Mouse (Mus musculus): ENCODE data around the gene C8a.
A peak's percentile ranks its signal among the peaks of the same experiment; 100 is the strongest.

The C8a gene

GRCm38 (mm10) chr4:104876323-104876722 lies at the start of gene C8a:
Gene C8a, minus strand, starts transcription at chr4:104876398.
- DNase-seq (ENCODE audit: low spot score) = no peak

- no peak for DNase-seq (ENCODE audit: low spot score)
These were observed 49.2 kb upstream of the C8a start for GRCm38 (mm10) chr4:104925383-104925782.

DNA sequence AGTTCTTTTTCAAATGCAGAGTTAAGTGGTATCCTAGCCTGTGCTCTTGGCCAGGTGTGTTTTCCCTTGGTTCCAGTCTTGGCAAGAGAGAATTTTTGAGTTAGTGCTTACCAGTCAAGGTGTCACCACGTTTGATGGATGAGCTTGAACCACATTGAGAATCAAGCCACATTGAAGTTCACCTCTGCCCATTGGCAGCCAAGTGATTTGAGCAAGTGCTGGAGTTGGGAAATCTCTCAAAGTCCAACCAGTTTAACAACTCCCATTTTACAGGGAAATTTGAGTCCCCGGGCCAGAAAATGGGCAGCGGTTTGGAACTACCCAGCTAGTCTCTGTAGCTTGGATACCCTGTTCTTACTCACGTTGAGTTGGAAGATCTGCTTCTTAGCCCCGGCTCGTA lies 41.8 kb upstream of the C8a start:
- no peak for DNase-seq (ENCODE audit: low spot score)

GRCm38 (mm10) chr4:104914711-104915247 lies 38.6 kb upstream of the C8a start:
- DNase-seq (ENCODE audit: low spot score) = peak; percentile 24

DNA sequence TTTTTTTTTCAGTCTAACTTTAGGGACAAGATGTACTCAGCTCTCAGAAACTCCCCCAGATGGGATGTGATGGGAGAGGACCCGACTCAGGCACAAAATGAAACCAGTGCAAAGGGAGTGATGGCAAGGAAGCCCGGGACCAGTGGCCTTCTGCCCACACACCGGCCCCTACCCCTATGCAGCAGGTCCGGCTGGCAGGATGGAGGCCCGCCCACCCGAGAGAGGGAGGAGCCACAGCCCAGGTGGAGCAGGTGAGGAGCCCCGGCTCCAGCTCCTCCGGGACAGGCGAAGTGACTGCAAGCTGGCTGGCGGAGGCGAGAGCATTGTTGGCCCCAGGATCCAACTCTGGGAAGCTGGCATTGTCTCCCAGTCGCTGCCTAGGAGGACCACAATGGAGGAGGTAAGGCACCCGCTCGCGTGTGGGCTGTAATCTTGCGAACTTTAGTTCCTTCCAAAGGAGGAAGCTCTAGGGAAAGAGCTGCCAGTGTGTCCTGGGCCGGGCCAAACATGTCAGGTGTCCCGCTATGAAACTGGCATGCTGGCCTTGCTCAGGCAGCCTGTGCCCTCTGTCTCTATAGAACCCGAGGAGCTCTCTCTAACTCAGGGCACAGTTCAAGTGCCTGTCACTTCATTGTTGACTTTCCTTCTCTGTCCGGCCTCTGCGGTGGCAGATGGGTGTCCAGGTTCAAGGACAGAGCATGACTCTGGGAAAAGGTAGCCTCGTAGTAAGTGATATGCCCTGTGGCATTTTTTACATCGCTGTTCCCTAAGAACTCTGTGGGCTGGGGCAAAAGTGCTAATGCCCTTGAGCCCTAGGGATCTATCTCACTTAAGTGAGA lies 37.3 kb upstream of the C8a start, which contains the start of gene Fyb2:
Gene Fyb2, plus strand, starts transcription at position 166 of the 839 bp plus-strand sequence.
- peak; percentile 19 for DNase-seq (ENCODE audit: low spot score)

GRCm38 (mm10) chr4:104911685-104912084 lies 35.5 kb upstream of the C8a start:
- DNase-seq (ENCODE audit: low spot score) = peak; percentile 79

- no peak for DNase-seq (ENCODE audit: low spot score)
These were observed 28.9 kb upstream of the C8a start for GRCm38 (mm10) chr4:104905049-104905448.

DNA sequence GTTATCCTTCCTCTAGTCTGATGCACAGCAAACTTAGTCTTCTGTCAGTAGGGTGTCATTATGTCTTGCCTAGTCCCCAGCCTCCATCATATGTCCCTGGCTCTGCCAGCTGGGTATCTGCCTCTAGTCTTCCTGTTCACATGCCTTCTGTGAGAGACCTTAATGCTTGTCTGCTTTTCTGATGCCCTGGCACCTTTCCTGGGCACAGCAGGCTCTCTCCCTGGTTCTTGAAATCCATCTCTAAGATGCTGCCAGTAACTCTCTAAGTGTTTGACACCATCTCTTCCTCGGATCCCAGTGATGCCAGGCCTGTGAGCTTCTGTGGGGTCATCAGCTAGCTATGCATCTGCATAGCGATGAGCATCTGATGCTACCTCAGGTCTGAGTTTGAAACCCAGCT lies 26.6 kb upstream of the C8a start:
- DNase-seq (ENCODE audit: low spot score) = no peak

DNA sequence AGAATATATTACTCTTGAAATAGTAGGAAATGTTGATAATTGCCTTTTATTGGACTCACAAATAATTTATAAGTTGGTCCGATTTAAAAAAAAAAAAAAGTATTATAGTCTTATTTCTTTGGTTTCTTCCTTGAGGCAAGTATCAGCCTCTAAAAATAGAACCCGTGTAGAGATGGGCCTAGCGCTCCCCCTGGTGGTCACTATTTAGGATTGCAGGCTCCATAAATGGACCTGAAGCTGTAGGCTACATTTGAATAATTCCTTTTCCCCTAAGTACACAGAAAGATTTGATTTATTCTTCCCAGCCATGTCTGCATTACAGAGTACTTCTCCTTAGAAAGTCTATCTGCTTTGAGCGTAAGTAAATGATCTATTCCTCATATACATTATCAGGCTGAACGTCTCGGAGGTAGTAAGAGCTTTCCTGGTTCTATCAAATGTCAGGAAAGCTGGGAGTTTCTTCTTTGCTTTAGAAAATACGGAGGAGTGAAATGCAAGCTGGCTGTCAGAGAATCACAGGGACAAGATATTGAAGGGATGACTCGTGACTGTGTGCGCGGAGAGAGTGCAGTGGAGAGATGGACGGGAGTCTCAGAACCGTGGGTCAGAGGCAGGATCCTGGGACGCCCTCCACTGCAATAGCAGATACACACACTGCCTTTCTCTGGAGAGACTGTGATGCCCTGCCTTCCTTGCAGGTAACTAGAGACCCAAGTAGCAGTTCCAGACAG lies 18.0 kb upstream of the C8a start:
- peak; percentile 58 for DNase-seq (ENCODE audit: low spot score)

DNA sequence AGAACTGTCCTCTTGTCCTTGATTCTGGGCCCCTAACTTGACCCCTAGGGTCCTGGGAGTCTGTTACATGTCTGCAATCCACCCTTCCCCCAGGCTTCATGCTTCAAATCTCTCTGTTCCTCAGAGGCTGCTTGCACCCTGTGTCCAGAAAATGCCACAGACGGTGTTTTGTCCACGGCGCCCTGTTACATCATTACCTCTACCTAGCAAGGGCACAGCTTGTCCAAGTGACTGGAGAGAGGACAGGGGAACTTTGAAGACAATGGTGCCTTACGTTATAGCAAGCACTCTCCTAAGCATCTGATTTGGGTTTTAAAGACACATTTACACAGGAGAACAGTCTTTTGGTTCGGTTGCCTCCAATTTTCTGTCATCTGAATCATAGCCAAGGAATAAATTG lies 17.4 kb upstream of the C8a start:
- DNase-seq (ENCODE audit: low spot score) = no peak

DNA sequence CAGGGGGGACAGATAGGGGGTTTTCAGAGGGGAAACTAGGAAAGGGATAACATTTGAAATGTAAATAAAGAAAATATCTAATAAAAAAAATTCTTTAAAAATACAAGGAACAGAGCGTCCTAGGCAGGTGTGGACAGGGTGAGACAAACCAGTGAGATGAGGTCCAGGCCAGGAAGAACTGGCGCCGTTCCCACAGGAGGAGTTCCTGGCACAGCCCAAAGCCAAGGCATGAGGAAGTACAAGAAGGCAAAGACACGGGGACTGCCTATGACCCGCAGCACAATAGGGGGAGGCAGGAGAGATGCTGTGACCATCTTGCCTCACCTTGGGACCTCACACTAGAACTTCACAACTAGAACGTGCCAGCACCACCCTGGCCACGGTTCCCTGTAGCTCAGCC lies 15.5 kb upstream of the C8a start:
- peak; percentile 30 for DNase-seq (ENCODE audit: low spot score)

GRCm38 (mm10) chr4:104888499-104889262 lies 12.5 kb upstream of the C8a start:
- no peak for DNase-seq (ENCODE audit: low spot score)

- no peak for DNase-seq (ENCODE audit: low spot score)
These were observed 11.3 kb upstream of the C8a start for GRCm38 (mm10) chr4:104887486-104887885.

DNA sequence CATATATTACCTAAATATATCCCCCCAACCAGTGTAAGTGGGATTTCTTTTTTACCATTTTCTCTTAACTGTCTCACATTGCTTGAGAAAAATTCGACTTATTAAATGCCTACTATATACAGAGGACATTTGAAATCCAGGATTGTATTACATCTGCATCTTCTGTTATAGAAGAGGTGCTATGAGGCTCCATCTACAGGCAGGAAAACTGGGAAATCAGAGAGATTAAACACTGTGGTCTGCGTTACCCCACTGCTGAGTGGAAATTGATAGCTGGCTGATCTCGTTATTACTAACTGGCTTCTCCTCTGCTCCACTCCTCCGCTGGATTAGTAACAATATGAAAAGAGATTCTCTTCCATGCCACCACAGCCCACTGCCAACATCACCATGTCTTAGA lies 366 bp downstream of the C8a start:
- no peak for DNase-seq (ENCODE audit: low spot score)

DNA sequence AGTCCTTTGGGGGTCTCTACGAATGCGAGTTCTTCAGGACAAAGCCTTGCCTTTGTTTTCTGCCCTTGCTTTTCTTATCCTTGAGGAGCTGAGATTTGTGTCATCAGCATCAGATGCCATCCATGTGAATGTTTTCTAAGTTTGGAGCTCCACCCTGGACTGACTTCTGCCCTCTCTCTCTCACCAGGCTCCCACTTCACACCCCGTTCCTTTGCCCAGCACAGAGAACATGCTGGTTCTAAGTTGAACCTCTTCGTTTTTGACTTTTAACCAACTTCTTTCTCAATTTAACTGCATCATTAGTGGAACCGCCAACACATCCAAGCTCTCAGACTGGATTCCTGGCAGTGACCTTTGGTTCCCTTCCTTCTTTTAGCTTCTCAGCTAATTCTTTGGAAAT lies 6.0 kb downstream of the C8a start:
- no peak for DNase-seq (ENCODE audit: low spot score)

DNA sequence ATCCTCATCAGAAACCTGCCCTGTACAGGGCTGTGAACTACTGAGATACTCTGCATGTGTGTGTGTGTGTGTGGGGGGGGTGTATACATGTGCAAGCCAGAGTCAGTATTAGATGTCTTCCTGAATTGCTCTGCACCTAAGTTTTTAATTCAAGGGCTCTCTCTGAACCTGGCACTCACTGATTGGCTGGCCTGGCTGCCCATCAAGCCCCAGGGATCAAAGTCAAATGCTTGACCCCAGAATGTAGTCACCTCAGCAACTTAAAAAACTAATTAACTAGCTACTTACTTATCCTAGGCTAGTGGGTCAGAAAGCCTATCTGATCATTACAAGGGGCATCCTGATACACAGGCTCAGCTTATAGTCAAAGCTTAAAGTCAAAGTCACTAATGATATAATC lies 6.6 kb downstream of the C8a start:
- no peak for DNase-seq (ENCODE audit: low spot score)

GRCm38 (mm10) chr4:104864397-104864796 lies 11.8 kb downstream of the C8a start:
- no peak for DNase-seq (ENCODE audit: low spot score)

- no peak for DNase-seq (ENCODE audit: low spot score)
These were observed 15.0 kb downstream of the C8a start for GRCm38 (mm10) chr4:104861241-104861640.

- no peak for DNase-seq (ENCODE audit: low spot score)
These were observed 18.4 kb downstream of the C8a start for GRCm38 (mm10) chr4:104857823-104858222.

GRCm38 (mm10) chr4:104857029-104857428 lies 19.2 kb downstream of the C8a start, which contains the start of gene Gm17662:
Gene Gm17662, plus strand, starts transcription at chr4:104857329.
- no peak for DNase-seq (ENCODE audit: low spot score)

DNA sequence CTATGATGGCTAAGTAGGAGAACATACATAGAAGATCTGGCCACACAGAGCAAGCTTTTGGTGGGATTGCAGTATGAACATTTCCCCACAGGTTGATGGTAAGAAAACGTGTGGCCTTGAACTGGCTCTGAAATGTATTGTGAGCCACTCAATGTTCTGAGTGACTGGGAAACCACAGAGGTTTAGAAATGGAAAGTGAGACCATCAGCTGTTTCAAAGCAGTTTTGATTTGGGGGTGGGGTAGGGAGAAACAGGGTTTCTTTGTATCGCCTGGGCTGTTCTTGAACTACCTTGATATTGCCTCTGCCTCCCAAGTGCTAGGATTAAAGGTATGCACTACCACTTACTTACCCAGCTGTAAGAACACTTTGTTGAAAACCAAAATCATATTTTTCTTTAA lies 21.0 kb downstream of the C8a start:
- no peak for DNase-seq (ENCODE audit: low spot score)

GRCm38 (mm10) chr4:104843546-104843945 lies 32.7 kb downstream of the C8a start:
- no peak for DNase-seq (ENCODE audit: low spot score)
